Mouse (Mus musculus) urinary bladder, postnatal 14 days (tissue): ENCODE measurements around the gene AI467606.

Experiments
- DNase-seq: peaks from one replicate; pipeline ENCODE4 v3.0.0; 2021; ENCODE audit warnings: low spot score

The AI467606 gene

DNA sequence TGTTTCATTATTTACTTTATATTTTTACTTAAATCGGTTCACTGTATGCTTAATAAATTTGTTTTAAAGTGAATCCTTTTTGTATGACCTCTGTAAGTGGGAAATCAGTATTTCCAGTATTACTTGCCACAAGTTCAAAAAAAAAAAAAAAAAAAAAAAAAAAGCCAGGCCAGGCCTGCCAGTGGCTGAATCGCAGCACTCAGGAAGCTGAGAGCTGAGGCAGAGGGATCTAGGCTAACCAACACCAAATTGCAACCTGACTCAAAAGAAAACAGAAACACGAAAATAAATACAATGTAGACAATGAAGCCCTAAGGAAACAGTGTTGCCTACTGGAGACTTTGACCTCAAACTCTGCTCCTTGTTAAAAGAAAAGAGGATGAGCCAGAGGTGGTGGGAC is 2.8 kb downstream of the AI467606 start:
- DNase-seq = no peak

DNA sequence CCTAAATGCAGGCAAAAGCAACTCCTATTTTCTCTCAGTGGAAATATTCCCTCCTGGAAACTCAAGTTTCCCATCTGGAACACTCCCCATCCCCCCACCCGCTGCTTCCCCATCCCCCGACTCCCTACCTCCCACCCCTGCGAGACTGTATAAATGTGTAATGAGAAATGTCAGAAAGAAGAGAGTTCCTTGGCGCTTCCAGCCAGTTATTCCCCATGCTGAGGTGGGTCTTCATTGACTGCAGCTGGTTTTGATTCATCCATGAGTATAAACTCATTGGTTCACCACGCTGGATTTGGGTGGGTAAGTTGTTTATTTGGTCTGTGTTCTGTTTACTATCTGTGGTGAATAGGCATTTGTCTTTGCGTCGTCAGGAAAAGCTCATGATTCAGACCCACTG is 5.3 kb downstream of the AI467606 start:
- DNase-seq = no peak

DNA sequence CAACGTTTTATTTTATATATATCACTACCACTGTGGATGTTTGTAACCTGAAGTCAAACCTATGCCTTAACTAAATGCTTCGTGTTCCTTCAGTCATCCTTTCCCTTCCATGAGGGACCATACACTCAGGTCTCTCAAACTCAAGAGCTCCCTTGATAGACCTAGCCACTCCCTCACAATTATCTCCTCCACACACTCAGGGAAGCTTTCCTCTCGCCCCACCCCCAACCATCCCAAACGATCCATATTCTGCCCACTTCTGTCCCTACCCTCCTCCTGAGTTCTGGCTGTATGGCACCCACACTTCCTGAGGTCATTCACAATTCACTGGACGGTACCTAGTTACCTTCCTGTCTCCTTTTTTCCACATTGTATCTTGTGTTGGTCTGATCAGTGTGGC is 7.4 kb downstream of the AI467606 start:
- DNase-seq = no peak

DNA sequence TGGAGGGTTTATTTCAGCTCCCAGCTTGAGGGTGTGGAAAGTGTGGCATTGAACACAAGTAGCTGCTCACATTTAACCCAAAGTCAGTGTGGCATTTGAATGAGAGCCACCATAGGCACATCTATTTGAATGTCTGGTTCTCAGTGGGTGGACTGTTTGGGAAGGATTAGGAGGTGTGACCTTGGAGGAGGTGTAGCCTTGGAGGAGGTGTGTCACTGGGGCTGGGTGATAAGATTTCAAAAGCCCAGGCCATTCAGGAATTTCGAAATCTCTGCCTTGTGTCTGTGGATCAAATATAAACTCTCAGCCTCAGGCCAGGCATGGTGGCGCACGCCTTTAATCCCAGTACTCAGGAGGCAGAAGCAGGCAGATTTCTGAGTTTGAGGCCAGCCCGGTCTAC is 7.8 kb downstream of the AI467606 start:
- DNase-seq = no peak

DNA sequence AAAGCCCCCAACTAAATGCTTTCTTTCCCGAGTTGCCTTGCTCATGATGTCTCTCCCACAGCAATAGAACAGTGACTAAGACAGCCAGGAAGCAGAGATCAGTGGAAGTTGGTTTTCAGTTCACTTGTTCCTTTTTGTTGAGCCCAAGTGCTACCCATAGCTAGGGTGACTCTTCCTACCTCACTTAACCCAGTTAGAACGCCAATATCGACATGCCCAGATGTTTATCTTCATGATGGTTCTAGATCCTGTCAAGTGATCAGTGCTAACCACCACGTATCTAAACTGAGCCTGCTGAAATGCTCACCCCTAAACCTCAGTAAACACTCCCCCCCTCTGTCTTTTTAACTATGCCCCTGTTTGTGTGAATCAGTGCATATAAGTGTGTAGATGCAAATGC is 8.4 kb downstream of the AI467606 start:
- DNase-seq = no peak

DNA sequence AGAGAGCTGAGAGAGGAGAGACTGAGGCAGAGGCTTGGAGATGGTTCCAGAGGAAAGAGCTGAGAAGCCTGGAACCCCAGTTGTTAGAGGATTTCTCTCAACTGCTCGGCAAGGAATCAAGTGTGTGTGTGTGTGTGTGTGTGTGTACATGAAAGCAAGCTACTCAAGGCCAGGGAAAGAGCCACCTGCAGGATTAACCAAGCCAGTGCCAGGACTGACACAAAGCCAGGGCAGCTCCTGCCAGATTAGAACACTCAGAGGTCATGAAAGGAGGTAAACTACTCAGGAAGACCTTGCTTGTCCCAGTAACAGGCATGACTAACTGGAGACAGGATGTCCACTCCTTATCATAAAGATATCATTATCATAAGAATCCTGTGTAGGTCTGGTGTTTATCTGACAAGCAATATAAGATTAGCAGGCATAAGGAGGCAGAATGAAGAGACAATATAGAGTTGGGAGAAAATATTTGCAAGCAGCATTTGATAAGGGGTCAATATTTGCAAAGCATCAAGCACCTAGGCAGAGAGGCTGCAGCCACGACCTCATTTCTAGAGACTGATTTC is 10.4 kb downstream of the AI467606 start:
- DNase-seq = no peak

DNA sequence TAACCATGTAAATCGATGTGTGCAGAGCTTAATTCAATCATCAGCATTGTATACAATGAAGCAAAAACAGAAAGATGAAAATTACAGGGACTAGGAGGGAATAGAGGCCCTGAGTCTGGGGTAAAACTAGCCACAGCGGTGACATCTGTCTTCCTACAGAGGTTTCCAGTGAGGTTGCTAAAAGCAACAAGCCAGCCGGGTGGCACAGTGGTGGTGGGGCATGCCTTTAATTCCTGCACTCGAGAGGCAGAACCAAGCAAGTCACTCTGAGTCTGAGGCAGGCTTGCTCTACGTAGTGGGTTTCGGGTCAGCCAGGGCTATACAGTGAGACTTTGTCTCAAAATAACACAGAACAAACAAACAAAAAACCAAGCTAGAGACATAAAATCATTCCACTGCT is 11.0 kb downstream of the AI467606 start:
- no peak for DNase-seq

DNA sequence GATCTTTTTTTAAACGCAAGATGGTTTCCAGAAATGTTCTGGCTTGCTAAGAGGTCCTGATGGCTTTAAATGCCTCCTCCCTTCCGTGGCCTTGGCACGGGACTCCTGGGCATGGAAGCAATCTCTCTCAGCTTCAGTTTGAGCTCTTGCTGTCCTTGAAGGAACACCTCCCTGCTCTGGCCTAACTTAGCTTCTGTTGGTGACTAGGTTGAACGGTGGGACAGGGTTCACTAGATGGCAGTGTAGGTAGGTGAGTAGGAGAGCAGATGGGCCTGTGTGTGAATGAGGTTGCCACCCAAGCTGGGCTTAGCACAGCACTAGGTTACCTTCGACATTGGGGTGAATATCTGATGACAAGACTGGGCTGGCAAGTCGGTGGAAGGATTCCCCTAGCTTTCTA is 12.8 kb downstream of the AI467606 start:
- DNase-seq = no peak

DNA sequence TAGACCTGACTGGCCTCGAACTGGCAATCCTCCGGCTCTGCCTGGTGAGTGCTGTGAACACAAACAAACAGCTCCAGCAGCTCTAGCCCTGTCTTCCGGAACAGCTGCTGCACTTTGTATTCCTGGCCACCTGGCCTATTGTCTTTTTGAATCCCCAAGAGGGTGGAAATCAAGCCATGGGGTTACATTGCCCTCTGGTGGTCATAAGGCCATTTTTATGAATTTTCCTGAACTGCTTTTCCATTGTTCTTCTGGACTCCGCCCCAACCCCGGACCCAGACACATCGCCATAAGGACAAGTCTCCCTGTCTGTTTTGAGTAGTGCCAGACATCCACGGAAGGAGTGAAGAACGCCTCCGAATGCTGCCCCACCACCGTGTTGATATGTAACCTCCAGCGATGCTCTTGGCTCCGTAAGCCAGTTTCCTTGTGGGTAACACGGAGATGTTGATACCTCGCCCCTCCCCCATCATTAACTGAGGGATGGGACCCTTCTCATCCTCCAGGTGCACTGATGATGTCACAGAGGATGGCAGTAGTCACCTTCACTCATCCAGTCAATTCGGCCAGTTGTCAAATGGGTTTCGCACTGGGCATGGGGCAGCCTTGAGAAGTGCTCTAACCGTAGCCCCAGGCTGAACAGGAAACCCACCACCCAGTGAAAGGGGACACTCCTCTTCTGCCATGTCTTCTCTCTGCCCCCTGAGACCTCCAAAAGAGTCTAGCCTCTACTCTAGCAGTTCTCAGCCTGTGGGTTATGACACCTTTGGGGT is 13.6 kb downstream of the AI467606 start:
- peak; percentile 75 for DNase-seq

DNA sequence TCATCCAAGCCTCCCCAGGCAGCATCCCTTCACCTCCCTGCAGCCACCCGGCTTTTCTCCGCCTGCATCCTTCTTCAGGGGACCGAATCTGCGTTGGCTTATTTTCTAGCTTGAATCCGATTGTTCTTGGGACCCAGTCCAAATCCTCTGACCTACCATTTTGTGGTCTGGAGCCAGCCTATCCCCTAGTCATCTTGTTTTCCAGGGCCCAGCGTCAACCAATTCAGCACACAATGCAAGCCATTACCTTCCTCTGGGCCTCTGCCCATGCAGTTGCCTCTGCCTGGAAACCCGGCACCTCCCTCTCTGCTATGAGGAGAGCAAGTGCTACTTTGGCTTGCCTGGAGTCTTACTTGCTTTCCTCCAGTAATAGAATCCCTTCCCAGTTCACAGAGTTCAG is 14.4 kb downstream of the AI467606 start:
- no peak for DNase-seq

DNA sequence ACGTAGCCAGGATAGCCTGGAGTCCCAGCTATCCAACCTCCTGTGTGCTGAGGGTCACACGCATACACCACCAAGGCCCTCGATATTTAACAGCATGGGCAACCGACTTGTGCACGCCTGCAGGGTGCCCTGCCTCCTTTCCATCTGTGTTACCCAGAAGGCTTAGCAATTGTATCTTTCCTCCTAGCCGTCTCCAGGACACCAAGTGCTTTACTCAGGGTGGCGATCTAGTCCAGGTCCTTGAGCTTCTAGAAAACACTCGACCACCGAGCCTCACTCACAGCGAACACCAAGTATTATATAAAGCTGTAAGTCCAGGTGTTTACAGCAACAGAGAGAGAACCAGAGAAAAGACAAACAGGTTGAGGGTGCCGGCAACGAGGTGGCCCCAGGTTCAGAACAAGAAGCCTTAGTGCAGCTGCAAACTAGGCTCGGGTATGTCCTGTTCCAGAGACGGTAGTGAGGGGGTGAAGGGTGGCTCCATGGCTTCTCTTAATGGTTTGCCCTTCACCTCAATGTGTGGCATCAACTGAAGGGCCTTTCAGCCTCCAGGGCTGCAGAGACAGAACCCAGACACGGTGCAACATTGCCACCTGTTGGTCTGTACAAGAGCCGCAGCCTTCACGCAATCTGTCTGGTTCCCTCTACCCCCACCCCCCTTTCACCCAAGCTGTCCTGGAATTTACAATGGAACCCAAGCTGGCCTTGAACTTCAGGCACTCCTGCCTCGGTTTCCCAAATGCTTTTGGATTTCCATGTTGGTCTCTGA is 19.3 kb downstream of the AI467606 start:
- DNase-seq = peak; percentile 64

DNA sequence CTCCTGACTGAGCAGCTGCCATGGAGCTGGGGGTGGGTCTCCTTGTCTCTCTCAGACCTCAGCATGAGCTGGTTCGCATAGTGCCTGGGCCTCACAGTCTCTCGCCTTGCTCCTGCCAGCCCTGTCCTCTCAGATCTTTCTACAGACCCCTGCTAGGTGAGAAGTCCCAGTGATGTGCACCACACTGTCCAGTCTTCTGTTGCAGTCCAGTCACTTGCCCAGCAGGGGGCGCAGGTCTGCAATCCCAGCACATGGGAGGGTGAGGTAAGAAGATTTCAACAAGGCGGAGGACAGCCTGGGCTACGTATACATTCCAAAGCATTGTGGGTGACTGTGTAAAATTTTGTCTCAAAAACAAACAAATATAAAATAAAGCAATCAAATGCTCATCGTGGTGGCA is 20.3 kb downstream of the AI467606 start:
- DNase-seq = peak; percentile 36

DNA sequence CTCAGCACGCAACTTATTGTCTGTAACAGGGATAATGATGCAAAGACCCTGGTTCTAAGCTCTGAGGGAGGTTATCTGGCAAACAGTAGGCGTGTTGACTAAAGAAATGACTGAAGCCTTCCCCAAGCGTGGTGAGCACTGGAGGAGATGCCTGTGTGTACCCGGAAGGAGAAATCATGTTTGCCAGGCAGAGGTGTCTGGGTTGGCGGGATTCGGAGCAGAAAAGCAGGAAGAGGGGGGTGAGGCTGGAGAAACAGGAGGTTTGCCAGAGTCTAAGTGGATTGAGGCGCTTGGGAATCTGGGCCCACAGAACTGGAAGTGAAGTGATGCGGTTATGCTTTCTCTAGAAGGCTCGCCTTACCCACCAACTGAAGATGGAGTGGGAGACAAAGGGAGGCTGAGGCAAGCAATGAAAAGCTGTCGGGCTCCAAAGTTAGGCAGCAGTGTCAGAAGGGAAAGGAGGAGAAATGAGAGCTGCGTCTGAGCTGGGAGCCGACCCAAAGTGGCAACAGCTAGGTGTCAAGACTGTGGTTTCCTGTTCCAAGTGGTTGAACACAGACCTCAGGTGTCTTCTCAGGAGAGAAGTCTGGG is 21.2 kb downstream of the AI467606 start:
- no peak for DNase-seq

DNA sequence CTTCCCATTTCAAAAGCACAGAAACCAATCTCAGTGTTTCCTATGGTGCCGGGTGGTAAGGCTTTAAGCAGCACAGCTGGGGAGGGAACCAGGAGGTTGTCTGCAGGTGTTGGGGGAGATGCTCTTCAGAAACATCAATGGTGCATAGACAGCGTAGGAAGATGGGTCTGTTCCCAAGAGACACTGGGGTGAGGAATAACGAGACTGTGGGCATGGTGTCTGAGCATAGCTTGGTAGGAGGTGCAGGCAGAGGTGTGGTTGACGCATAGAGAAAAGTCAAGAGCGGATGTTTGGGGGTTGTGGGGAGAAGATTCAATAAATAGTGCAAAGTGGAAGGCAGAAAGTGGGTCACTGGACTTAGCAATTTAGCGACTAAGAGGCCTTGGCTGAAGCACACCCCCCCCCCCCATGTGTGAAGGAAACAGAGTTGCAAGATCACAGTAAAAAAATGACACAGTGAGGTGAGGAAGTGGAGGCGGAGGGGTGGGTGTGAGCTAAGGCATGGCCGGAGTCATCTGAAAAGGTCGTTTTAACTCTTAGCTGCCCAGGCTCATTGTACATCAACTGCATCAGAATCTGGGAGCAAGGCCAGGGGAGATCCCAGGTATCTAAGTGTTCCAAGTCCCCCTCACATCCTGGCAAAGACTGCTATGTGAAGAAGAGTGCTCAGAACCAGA is 21.9 kb downstream of the AI467606 start:
- DNase-seq = no peak

DNA sequence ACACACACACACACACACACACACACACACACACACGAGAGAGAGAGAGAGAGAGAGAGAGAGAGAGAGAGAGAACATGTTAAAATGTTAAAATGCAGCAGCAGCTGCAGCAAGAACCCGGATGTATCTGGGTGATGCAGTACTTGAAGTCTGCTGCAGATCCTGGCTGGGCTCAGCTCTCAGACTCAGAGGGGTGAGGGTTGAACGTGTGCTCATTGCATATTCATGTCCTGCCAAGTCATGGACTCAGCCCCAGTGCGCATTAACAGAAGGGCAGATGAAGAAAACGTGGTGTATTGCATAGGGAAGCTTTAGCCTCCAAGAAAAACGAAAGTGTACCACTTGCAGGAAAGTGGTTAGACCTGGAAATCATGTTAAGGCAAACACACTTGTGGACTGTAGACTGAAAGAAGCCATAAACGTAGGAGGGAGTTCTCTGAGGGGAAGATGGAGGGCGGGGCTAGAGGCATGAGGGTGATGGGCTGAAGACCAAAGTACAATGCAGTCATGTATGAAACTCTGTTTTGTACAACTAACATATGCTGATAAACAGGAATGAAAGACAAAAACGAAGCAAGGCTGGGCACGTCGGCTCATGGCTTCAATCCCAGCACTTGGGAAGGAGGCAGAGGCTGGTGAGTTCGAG is 22.6 kb downstream of the AI467606 start:
- no peak for DNase-seq

DNA sequence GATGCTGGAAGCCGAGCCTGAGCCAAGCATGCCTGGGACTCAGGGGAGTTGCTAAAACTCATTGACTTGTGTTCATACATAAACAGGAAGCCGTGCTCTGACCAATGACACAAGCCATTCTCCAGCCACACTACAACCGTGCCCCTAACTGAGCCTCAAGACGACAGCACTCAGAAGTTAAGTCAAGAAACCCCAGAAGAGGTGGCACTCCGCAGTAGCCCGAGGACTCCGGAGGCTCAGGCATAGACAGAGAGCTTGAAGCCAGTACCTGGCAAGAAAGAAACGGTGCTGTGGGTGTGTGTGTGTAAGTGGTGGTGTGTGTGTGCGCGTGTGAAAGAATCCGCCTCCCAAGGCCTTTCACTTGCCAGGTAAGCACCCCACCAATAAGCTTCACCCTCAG is 23.8 kb downstream of the AI467606 start:
- DNase-seq = no peak

DNA sequence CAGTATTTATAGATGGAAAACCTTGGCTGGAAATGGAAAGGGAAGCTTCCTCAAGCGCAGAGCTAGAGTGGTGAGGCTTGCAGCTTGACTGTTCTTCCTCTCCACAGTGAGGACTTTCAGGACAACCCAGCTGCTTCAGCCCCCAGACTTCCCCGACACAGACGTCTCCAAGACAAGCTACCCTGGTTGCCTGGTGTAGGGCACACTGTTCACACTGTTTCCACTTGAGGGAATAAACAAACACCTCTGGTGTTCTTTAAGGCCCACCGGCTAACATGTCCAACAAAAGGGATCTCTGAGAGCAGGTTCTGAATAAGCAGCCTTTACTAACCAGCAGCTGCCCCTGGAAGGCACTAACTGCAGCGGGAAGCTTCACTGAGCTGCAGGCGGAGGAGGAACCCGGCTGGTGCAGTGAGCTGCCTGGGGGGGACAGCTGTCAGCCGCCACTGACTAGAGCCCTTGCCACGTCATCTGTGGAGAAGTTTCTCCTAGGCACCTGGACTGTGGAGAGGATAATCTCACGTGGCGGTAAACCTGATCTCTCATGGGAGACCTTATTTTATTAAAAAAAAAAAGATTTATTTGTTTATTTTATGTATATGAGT is 25.3 kb downstream of the AI467606 start:
- no peak for DNase-seq

DNA sequence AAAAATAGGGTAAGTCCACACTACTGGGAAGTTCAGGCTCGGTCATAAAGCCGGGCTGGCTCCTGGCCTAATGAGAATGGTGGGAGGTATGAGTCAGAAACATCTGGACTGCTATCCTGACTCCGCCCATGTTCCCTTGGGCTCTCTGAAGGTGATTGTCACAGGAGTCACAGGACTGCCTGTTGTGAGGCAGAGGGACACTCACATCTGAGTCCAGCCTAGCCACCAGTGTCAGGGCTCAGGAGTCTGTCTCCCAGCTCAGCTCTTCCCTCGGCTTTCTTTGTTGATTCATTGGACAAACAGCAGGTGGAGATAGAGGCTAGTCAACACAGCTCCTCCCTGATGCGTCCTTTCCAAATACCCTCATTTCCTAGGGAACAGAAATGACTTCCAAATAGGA is 26.8 kb downstream of the AI467606 start:
- peak; percentile 27 for DNase-seq

DNA sequence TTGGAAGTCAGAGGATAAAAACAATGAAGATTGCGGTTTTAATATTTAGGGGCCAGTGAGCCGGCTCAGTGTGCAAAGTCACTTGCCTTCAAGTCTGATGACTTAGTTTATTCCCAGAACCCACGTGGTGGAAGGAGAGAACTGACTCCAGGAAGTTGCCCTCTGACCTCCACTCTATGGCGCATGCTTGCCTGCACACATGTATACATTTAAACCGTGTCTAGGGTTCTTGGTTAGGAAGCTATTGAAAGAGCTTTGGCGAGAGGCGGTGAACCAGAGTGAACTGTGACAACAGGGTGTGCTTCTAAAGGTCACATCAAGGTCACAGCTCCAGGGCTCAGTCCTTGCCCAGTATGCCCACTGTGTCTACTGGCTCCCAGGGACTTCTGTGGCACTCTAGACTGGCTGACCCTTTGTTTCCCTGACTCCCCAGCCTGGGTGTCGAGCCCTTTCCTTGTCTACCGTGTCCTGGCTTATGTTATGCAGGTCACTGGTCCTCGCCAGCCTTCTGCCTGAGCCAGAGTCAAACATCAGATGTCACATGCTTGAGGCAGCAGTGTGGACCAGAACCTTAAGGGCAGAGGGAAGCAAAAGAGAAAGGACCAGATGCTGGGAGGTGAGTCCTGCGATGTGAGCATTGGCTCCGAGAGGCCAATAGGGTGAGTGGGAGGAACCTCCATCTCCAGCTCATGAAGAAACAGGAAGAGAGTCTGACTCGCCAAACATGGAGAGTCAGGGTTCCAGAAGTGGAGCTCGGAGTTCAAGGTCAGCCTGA is 27.7 kb downstream of the AI467606 start:
- DNase-seq = no peak

DNA sequence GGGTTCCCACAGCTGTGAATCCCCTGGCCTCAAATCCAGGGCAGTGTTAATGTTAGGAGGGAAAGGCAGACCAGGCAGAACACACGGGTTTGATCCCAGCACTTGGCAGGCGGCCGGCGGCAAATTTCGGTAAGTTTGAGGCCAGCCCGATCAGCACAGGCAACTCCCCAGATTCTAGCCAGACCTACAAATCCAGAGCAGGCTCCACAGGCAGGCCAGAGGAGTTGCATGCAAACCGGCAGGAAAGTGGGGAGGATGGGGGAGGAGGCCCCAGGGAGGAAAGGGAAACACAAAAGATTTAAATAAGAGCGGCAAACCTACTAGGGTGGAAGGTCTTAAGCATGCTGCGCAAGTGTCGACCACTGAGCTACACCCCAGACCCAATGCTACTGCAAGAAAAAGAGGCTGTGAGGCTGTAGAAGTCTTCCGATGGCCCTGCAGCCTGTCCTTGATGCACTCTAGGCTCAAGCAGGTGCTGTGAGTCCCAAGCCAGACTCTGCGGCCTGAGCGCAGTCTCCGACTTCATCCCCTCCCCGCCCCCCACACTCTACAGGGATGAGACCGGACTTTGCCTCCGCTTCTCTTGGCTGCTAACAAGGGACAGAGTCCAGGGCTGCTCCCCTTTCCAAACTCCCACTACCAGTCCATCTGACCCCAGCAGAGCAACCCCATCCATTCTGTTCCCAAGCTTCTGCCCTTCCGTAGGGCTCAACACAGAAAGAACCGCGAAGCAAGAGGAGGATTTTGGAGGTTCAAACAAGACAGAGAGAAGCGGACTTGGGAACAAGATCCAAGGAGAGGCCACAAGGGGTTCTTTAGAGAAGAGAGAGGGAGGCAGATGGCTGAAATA is 30.1 kb downstream of the AI467606 start:
- no peak for DNase-seq
